Mouse (Mus musculus) lung, postnatal 4 days (tissue): ENCODE data around the gene Ppp1r9a.

ENCODE experiments used
- DNase-seq, 2 experiments: peaks; one replicate each; pipeline ENCODE4 v3.0.0; 2021

The Ppp1r9a gene

DNA sequence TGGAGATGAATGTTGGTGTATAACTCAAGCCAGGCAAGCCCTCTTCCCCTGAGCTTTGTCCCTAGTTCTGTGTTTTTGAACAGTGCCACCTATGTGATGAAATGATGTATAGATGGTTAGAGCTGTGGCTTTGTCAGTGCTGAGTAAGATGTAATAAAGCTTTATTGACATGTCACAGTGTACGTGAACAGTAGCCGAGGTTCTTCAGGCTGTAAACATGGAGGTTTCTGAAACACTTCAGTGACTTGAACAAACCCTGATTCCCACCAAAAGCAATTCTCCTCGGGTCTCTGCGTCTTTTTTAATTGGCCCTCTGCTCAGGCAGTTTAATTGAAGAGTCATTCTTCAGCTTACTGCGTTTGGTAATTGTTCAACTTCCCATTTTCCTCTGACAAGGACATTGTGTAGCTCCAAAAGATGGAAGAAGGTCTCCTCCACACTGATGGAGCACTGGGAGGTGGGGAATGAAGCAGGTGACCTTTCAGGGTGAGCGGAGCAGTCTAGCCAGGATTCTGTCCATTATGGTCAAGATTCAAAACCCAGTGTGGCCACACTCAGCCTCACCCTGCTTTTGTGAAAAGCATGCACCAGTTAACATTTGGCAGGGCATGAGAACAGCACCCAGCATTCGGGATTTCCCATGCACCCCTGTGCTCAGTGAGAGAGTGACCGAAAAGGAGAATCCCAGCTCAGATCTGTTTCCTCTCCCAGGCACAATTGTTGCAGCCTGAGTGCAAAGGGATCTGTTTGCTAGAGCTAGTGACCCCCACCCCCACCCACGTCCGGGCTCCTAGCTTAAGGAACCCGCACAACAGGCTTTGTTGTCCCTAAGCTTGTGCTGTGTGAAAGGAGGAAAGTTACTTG, 108.1 kb downstream of the Ppp1r9a start:
- DNase-seq: no peak

DNA sequence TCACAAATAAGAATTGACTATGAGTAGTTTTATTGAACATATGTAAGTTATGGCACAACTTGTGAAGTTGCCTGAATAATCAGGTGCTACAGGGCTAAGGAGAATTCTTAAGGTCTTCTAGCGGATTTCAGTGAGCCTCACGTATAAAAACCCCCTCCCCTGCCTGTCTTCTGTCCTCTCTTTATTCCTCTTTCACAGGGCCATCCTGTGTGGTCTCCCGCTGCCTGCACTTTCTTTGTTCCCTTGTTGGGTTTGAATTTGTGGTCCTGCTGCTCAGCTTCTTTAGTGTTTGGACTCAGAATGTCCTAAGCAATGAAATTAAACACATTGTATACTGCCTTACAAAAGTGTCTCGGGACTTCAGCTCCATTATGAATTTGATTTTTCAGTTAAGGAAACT, 110.1 kb downstream of the Ppp1r9a start:
- no peak for DNase-seq

DNA sequence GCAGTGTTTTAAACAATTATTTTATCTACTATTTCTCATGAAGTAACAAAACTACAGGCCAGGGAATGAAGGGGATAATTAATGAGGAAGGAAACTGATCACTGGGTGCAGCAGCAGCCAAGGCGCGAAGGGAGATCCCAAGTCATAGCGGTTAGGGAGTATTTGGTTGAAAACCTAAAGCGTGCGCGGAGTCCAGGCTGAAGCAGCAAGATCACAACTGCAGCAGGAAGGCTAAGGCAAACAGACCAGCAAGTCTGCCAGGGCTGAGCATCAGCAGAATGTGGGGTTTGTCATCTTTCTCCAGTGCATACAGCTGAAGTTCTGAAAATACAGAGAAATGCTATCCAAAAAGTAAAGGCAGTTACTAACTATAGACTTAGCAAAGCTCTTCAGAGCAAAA, 111.8 kb downstream of the Ppp1r9a start:
- DNase-seq: no peak

DNA sequence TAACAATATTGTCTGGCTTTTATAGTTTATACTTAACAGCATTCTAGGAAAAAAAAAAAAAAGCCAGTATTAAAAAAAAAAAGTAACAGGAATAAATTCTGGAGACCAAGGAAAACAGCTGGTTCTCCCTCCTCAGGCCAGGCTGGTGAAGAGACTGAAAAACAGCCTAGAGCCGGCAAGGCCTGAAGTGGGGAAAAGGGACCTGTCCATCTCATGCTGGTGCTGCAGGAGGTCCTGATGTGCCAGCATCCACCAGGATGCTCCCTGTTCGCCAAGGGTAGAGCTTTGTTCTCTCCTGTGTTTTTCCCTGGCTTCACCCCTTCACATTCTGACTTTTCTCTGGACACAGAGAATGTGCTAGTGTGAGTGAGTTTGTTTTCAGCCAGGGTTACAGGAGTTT, 112.5 kb downstream of the Ppp1r9a start:
- DNase-seq: no peak

DNA sequence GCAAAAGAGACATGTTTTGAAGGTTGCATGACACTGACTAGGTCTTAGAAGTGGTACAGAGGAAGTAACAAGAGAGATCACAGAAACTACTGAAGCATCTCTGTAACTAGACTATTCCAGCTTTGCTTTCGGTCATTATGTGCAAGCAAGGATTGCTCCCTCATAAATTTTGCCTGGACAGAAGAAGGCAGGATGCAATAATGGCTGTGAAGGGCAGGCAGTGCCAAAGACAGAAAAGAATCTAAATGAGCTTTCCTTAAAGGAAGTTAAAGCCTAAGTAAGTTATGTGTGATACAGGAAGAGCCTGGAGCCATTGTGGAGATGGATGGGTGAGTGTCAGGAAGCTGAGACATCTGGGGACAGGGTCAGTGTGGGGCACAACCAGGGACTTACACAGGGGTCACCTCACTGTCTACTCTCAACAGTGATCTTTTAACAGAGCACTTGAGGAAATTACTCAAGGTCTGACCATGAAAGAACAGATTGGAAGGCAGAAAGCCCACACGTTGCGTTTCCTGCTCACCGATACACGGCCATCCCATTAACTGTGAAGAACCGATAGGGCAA, 115.3 kb downstream of the Ppp1r9a start:
- no peak for DNase-seq

DNA sequence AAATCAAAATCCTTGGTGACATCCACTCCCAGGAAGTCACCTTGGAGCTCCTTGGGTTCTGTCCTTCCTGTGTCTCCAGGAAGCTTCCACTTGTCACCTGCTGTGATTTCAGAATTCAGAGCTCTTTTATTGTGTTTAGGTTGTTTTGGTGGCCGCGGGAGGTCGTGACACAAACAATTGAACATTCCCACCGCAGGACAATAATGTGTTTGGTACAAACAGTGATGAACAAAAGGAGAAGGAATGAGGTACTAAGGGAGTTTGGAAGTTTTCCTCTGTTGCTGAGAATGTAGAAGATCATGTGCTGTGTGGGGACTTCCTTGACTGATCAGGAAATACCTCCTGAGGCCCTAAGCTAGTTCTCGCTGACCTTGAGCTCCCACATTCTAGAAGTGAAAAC, 116.5 kb downstream of the Ppp1r9a start:
- no peak for DNase-seq

DNA sequence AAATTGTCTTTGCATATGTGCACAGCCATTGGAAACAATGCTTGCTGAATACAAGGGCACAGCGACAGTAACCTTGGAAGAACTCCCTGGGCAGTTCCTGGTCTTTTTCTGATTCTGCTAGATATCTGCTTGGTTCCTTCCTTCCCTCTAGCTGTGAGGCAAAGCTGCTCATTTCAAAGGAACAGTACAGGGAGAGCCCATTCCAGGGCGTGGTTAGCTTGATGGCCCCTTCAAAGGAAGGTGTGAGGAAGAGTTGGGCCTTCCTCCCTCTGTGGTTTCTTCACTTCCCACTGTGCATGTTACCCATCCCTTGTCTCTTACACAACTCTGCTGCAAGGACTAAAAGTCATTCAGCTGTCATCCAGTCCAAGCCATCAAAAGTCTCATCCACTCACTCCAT, 117.3 kb downstream of the Ppp1r9a start:
- no peak for DNase-seq

DNA sequence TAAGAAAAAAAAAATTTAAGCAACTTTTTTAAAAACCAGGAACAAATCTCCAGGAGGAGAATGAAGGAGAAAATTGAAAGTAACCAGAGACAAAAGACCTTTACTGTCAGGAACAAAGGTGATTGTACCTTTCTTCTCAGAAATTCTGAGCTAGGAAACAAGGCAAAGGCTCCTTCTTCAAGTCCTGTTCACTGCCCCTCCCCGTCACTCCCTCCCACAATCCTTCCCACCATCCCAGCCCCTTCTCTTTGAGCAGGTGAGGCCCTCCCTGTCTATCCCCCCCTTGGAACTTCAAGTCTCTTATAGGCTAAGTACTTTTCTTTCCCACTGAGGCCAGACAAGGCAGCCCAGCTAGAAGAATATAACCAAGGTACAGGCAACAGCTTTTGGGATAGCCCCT, 117.8 kb downstream of the Ppp1r9a start:
- no peak for DNase-seq

DNA sequence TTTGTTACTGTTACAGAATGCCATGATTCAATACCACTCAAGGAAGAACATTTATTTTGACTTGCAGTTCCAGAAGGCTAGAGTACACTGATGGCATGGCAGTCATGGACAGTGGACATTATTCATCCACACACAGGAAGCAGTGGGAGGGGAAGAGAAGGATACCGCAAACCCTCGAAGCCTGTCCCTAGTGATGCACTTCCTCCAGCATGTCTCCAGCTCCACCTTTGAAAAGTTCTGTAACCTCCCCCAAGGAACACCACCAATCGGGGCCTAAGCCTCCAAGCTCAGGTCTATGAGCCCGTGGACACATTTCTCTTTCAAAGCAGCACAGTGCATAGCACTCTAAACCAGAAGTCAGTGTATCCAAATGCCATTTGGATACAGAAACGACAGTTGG, 120.0 kb downstream of the Ppp1r9a start:
- no peak for DNase-seq

DNA sequence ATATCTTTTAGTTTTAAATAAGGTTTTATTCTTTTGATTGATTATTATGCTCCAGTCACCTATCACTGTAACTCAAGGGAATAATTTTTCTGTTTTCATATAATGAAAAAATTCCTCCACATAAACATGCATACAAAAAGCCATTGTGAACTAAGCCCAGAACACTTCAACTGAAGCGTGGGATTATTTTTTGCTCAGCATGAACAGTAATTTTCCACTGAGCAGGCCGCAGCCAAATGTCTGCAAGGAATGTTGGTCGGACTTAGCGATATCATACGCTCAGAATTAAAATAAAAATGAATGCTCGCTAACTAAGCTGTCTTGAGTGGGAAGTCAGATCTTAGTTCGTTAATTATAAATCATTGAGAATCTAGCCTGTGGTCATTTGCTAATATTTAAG, 122.2 kb downstream of the Ppp1r9a start:
- DNase-seq: no peak

DNA sequence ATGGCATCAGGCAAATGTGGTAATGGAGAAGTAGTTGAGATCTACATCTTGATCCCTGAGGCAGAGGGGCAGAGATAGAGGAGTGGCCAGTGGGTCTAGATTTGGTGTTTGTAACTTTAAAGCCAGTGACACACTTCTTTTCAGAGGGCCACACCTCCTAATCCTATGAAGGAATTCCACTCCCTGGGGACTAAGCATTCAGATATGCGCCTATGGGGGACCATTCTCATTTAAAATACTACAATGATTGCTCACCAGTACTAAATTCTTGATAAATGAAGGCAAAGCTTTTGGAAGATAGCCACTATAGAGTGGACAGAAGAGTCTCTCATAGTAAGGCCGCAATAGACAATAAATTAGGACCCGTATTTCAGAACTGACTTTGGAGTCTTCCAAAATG, 124.1 kb downstream of the Ppp1r9a start:
- no peak for DNase-seq

DNA sequence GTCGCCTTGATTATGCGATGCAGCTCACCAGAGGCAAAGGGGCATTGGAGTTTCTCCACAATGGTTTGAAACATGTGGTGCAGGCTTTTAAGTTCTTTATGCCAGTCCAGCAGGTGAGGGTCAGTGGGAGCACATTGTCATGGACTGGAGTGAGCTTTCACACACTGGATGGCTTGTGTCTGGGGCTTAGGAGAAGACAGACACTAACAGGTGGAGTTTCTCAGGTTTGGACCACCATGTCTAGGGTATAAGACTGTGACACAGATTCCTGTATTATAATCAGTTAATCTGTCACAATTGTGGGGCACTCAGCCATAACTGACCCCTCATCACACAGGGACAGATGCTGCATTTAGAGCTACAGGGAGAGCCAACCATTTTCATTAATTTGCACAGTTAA, 124.5 kb downstream of the Ppp1r9a start:
- DNase-seq: no peak

DNA sequence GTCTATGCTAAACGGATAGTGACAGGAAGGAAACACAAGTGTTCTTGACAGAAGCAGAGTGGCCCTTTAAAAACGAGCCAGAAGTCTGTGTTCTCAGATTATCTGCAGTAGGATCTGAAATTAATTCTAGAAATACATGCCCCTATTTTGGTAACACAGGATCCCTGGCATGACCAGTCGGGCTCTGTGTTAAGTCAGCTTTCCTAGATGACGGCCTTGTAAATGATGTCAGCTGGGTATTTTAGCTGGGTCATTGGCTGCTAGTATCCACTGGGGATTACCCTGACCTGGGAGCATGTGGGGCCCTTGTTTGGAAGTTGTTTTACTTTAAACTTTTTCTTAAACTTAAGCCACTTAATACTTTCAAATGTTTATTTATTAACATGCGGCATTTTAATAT, 125.1 kb downstream of the Ppp1r9a start:
- no peak for DNase-seq

DNA sequence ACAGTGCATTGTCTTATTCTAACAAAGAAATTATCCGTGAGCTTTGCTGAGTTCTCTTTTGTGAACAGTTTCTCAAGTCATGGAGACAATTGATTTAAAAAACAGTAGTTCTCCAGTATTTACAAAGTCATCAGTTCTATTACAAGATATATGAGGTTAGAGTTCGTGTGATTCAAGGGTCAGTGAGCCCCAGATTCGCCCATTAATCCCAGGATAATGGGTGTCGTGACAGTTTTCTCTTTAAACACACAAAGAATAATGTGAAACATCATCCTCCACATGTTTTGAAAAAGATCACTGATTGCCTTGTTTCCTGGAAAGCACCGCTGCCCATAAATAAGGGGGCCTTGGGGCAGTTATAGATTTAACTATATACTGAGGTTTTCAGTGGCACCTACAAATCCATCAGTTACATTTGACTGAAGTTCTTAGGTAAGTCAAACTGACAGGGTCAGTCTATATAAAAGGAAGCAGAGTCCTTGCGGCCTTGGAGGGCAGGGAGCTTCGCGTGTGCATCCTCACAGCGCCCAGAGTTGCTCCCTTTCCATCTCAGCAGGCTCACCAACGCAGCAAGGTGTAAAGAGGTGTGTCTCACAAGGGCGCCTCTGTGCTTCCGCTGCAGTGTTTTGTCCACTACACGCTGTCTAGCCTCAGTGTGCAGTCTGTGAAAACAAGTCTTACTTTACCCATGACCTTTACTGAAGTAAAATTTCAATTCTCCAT, 126.6 kb downstream of the Ppp1r9a start:
- no peak for DNase-seq

DNA sequence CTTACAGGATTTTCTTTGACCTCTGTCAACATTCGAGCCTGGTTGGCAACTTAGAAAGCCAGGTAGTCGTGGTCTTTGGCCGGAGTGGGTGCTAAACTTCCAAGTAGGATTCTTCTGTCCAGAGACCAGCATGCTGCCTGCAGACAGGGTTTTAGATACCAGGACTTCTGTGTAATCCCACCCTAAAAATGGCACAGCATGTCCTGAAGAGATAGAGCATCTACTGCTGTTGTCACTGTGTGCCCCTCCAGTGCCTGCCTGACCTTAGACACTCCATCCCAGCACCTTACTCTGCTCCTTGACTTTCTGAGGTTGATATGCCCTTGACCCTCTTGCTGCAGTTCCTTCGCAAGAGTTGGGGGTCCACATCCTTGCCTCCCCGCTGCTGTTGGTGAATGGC, 127.2 kb downstream of the Ppp1r9a start:
- no peak for DNase-seq

DNA sequence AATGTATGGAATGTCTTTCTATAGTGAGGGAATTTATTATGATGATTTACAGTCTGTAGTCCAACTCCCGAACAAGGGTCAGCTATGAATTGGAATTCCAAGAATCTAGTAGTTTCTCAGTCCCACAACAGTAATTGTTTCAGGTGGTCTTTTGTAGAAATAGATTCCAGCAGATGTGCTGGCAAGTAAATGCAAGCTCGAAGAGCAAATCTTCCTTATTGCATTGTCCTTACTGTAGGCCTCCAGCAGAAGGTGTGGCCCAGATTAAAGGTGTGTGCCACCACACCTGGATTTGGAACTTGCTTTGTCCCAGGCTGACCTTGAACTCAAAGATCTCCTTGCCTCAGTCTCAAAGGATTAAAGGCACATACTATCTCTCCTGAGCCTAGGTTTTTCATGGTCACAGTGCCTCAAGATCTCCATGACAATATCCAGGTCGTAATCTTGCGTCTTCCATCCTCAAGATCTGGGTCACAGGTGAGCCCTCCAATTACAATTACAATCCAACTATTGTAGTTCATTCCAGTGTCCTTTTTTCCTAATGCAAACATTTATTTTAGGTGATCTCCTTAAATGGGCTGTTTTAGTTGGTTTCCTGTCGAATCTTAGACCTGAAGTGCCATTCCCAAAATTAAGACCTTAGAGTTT, 130.4 kb downstream of the Ppp1r9a start:
- DNase-seq: no peak

DNA sequence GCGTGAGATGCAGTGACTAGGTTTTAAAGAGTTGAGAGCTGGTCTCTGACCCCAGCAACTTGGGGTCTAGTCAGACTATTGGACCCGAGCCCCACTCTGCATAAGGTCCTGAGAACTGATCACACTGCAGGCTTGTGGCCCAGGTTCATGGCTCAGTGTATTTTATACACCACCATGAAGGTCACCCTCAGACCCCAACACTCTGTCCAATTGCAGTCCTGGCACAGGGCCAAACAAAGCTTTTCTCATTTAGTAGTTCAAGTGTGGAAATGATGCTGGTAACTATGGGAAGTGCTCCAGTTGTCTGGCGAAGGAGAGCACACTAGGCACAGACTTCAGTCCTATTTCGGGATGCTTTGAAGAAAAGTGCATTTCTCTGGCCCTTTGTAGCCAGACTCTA, 134.5 kb downstream of the Ppp1r9a start:
- DNase-seq: no peak

DNA sequence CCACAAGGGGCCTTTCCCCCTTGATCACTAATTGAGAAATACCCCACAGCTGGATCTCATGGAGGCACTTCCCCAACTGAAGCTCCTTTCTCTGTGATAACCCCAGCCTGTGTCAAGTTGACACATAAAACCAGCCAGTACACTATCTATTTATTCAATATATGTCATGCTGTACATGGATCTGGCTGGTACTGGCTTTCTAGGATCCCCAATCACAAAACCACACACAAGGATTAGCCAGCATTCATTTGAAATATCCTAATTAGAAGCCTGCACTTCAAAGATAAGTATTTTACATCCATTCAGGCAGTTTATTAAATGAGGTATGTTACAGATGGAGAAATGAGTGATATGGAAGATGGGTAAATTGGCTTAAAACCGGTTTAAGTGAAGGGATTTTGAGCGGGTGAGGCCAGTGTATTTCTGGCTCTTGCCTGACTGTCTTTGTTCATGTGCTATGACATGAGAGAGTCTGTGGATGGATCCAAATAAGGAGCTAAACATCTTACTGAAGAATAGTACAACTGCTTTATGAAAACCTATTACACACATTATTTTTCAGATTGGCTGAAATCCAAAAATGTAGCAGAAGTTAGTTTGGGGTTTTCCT, 135.5 kb downstream of the Ppp1r9a start:
- no peak for DNase-seq

DNA sequence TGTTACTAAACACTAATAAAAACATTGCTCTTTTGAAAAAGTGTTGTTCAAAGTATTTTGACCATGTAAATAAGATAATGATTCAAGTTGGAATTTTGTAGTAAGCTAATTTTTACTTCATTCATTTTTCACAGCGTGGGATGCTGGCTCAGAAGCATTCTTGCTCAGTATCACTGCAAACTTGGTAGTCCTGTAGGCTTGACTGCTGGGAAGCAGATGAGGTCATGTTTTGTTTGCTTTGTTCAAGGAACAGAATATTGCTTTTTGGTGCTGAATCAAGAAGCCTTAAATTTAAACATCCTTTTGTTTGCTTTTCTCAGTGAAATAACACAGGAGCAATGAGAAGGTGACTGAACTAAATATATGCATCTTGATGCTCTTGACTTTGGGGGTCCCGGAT, 136.6 kb downstream of the Ppp1r9a start:
- no peak for DNase-seq

DNA sequence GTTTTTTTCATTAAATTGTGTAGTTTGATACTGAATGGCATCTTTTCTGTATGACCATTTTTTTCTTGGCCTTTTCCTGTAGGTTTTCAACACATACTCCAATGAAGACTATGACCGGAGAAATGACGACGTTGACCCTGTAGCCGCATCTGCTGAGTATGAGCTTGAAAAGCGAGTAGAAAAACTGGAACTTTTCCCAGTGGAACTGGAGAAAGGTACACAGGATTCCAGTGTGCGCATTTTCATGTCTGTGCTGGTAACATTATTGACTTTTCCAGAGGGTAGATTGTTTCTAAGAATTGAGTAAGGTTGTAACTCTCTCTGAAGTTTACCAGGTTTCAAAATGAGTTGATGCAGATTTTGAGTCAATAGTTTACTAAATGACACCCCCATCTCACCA, 143.1 kb downstream of the Ppp1r9a start:
- no peak for DNase-seq

DNA sequence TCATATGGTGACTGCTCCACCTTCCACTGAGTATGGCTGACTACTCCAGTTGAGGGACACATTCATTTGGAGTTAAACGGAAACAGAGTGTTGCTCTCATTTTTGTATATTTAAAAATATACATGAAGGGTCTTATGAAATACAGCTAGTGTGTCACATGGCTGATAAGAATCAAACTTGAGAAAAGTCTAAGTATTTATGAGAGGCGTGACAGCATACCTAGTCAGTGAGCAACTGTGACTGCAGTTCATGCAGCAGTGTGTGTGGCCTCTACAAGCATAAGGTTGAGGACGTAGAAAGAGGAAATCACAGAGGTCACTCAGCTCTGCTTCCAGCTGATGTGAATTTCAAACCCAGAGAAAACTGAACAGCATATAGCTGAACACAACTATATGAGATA, 145.3 kb downstream of the Ppp1r9a start:
- DNase-seq: no peak

DNA sequence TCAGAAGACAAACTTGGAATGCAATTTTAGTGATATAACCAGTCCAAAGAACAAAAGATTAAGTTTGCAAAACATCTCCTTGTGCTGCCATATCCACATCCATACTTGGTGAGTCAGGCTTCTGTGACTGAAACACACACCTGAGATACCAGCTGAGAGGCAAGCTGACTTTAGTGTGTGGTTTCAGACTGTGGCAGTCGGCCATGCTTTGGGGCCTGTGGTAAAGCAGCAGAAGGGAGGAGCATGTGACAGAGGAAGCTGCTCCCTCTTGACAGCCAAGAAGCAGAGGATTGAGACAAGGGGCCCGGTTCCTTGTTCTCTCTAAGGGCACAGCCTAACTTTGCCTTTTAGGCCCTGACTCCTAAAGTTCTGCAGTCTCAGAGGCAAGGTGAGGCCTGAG, 149.6 kb downstream of the Ppp1r9a start:
- peak in 1 of 2 experiments; percentile 17 for DNase-seq

DNA sequence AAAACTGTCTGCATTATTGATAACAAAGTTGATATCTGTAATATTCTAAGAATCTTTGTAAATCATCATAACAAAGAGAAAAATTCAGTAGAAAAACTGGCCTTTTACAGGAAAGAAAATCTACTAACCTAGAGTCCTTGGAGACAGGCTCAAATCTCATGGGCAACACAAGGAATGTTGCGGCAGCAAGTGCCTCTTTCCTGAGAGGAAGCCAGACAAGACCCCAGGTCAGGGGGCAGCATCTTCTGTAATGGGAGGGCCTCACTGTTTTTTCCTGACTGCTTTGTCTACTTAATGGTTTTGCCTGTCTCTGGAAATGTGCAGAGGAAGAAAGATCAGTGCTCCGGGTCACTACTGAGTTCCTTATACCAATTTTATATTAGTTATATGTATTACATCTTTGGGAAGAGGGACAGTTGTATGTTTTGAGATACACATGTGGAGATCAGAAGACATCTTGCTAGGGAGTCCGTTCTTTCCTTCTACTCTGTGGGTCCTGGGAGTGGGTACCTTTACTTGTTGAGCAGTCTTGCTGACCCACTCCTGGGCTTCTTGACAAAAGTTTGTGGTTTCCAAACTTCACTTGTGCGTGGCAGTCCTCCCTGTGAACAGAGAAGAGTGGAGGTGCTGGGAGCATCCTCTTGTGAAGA, 151.9 kb downstream of the Ppp1r9a start:
- DNase-seq: no peak
